Mouse (Mus musculus): ENCODE measurements at regions not wholly inside any gene's neighbourhood (a gene's known extent, or its start where the extent isn't known, plus 50 kb on each side); places are given as distances from the start of the nearest gene placed in this dataset.

DNA sequence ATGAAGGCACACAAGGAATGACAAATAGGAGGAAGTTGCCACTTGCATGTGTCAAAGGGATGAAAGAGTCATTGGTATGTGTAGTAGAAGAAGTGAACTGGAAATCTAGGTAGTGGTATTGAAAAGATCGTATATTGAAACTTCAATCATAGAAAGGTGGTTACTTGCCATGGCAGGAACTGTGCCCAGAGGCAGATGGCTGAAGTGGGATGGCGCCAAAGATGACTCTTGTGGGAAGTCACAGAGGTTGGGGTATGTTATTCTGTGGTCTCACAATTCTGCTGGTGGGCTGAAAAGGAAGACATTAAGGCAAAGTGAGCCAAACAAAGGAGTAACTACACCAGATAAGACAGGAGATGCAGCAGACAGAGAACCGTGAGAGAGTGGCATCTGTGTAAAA lies 121.2 kb upstream of the Tdrd3 start:
- TF ChIP-seq POLR2A (IDR thresholded peaks at IDR 0.05; ENCODE audit: borderline replicate concordance, extremely low read depth, insufficient read depth, insufficient read length, poor library complexity, severe bottlenecking): no peak
- no peak for TF ChIP-seq CTCF (IDR thresholded peaks at IDR 0.05; ENCODE audit: borderline replicate concordance, extremely low read depth, insufficient read depth, insufficient read length)
